Mouse (Mus musculus) lung, adult 2 months (tissue): Measurements from ENCODE around the gene C8g.

ENCODE experiments used
- CTCF ChIP-seq: fragments of 200-500 bp; IDR thresholded peaks from 2 replicates; pipeline ENCODE4 v1.5.1; 2011; ENCODE audit warnings: mild to moderate bottlenecking, low read length, control low read depth; ENCODE audit not compliant: insufficient read depth
- POLR2A ChIP-seq: fragments of 200-500 bp; IDR thresholded peaks from 2 replicates; pipeline ENCODE4 v1.6.1; 2011; ENCODE audit warnings: low read depth, mild to moderate bottlenecking, control low read depth, low read length, borderline replicate concordance; ENCODE audit errors: extremely low read depth

GRCm38 (mm10) chr2:25541644-25542367 lies 40.3 kb upstream of the C8g start:
- TF ChIP-seq POLR2A (no peak), CTCF (no peak)
